Mouse (Mus musculus): Measurements from ENCODE around the gene Tfip11. TPM values are rescaled to one million over a fixed set of nuclear protein-coding genes. Genes with fewer than 3 reads are reported as not detected.

Tfip11 gene
- polyA plus RNA-seq, 2 experiments = 23.1 to 33.4 TPM

DNA sequence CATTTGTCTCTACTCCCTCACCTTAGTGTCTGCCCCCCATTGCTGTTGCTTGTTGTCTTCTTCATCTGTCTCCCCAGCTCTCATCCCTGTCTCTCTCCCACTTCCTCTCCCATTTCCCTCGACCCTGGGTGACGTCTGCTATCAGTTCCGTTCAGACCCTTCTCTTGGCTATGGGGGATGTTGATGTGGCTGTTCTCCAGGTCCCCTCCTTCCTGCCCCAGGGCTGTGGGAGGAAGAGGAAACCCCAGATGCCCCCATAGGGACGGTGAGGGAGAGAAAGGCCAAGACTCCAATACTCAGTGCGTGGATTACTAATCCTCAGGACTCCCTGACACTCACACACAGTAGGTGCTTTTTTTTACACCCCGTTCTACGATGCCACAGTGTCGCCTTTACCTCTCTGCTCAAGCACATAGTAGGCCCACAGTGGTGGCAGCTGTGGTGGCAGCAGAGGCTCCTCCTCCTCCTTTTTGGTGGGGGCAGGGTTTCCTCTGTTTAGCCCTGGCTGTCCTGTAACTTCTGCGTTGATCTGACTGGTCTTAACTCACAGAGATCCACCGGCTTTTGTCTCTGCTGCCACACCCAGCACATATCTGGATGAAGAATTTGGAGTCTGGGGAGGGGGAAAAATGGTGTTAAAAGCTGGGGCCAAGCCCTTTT is 42.5 kb upstream of the Tfip11 start:
- 69% methylated on average over 10 of the region's 10 CpGs for WGBS
- H3K9ac ChIP-seq (ENCODE audit: low read depth, low read length, severe bottlenecking) = no peak overlapping the region
- H3K4me2 ChIP-seq (replicated peaks; ENCODE audit: low read depth, low read length, severe bottlenecking) = no peak overlapping the region
- no peak overlapping the region for H3K4me3 ChIP-seq (replicated peaks; ENCODE audit: low read length)
- DNase-seq (ENCODE audit: low spot score) (no peak), ATAC-seq (ENCODE audit: low FRiP score, low read depth) (no peak)
- H3K27me3 ChIP-seq (ENCODE audit: control insufficient read depth, insufficient read depth, low read length) = no peaks in the 10 kb centered on the region
- H3K9me3 ChIP-seq (ENCODE audit: control insufficient read depth, low read length) = no peaks in the 10 kb centered on the region
- no peak for TF ChIP-seq POLR2A (IDR thresholded peaks at IDR 0.05; ENCODE audit: borderline replicate concordance, extremely low read depth, insufficient read depth, insufficient read length)
- H3K27ac ChIP-seq (replicated peaks; ENCODE audit: low read depth, low read length) = no peak overlapping the region
- no peaks in the 10 kb centered on the region; the same call in 1 of the 2 replicates for H3K4me1 ChIP-seq (ENCODE audit: control insufficient read depth, insufficient read depth, low read length)
- no peaks in the 10 kb centered on the region; the same call in 1 of the 2 replicates for H3K36me3 ChIP-seq (ENCODE audit: control insufficient read depth, insufficient read depth, low read length)

DNA sequence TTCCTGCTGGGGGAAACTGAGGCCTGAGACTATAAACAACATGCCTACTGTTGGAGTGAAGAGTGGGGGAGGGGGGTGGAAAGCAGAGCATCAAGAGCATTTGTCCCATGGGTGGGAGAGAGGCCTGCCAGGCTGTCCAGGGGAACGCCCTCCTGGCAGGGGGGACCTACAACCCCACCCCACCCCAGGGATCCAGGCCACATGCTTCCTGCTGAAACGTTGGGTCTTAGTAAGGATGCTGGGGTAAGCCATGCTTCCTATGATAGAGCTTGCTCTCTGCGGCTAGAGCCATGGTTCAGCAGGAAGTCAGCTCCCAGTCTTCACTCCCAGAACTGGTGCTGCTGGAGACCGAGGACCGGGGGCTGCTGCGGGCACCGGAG is 42.0 kb upstream of the Tfip11 start:
- Histone ChIP-seq H3K9ac (ENCODE audit: low read depth, low read length, severe bottlenecking) (no peak overlapping the region), H3K4me1 (ENCODE audit: control insufficient read depth, insufficient read depth, low read length) (no peaks in the 10 kb centered on the region; the same call in 1 of the 2 replicates), H3K36me3 (ENCODE audit: control insufficient read depth, insufficient read depth, low read length) (no peaks in the 10 kb centered on the region; the same call in 1 of the 2 replicates), H3K4me3 (replicated peaks; ENCODE audit: low read length) (no peak overlapping the region), H3K4me2 (replicated peaks; ENCODE audit: low read depth, low read length, severe bottlenecking) (no peak overlapping the region), H3K27me3 (ENCODE audit: control insufficient read depth, insufficient read depth, low read length) (no peaks in the 10 kb centered on the region), H3K9me3 (ENCODE audit: control insufficient read depth, low read length) (no peaks in the 10 kb centered on the region), H3K27ac (replicated peaks; ENCODE audit: low read depth, low read length) (no peak overlapping the region)
- no peak for DNase-seq (ENCODE audit: low spot score)
- no peak for TF ChIP-seq POLR2A (IDR thresholded peaks at IDR 0.05; ENCODE audit: borderline replicate concordance, extremely low read depth, insufficient read depth, insufficient read length)
- WGBS = 76% methylated on average over 7 of the region's 7 CpGs
- ATAC-seq (ENCODE audit: low FRiP score, low read depth) = no peak

GRCm38 (mm10) chr5:112285548-112286085 is 40.5 kb upstream of the Tfip11 start:
- no peak for TF ChIP-seq POLR2A (IDR thresholded peaks at IDR 0.05; ENCODE audit: borderline replicate concordance, extremely low read depth, insufficient read depth, insufficient read length)
- H3K4me2 ChIP-seq (replicated peaks; ENCODE audit: low read depth, low read length, severe bottlenecking) = no peak overlapping the region
- no peak for DNase-seq (ENCODE audit: low spot score)
- H3K4me3 ChIP-seq (replicated peaks; ENCODE audit: low read length) = no peak overlapping the region
- no peaks in the 10 kb centered on the region for H3K27me3 ChIP-seq (ENCODE audit: control insufficient read depth, insufficient read depth, low read length)
- H3K36me3 ChIP-seq (ENCODE audit: control insufficient read depth, insufficient read depth, low read length) = no peaks in the 10 kb centered on the region
- H3K9ac ChIP-seq (ENCODE audit: low read depth, low read length, severe bottlenecking) = no peak overlapping the region
- no peak for ATAC-seq (ENCODE audit: low FRiP score, low read depth)
- no peaks in the 10 kb centered on the region for H3K9me3 ChIP-seq (ENCODE audit: control insufficient read depth, low read length)
- peaks cover 5% of the 10 kb centered on the region; the same call in 1 of the 2 replicates for H3K4me1 ChIP-seq (ENCODE audit: control insufficient read depth, insufficient read depth, low read length)
- H3K27ac ChIP-seq (replicated peaks; ENCODE audit: low read depth, low read length) = no peak overlapping the region
- 91% methylated on average over 7 of the region's 7 CpGs for WGBS

- no peak overlapping the region for H3K4me2 ChIP-seq (replicated peaks; ENCODE audit: low read depth, low read length, severe bottlenecking)
- H3K36me3 ChIP-seq (ENCODE audit: control insufficient read depth, insufficient read depth, low read length) = no peaks in the 10 kb centered on the region
- H3K9me3 ChIP-seq (ENCODE audit: control insufficient read depth, low read length) = no peaks in the 10 kb centered on the region
- H3K4me3 ChIP-seq (replicated peaks; ENCODE audit: low read length) = no peak overlapping the region
- peaks cover 5% of the 10 kb centered on the region; the same call in 1 of the 2 replicates for H3K4me1 ChIP-seq (ENCODE audit: control insufficient read depth, insufficient read depth, low read length)
- WGBS = 84% methylated on average over 2 of the region's 2 CpGs
- DNase-seq (ENCODE audit: low spot score) = no peak
- no peak for ATAC-seq (ENCODE audit: low FRiP score, low read depth)
- no peak overlapping the region for H3K9ac ChIP-seq (ENCODE audit: low read depth, low read length, severe bottlenecking)
- H3K27me3 ChIP-seq (ENCODE audit: control insufficient read depth, insufficient read depth, low read length) = no peaks in the 10 kb centered on the region
- H3K27ac ChIP-seq (replicated peaks; ENCODE audit: low read depth, low read length) = no peak overlapping the region
- no peak for TF ChIP-seq POLR2A (IDR thresholded peaks at IDR 0.05; ENCODE audit: borderline replicate concordance, extremely low read depth, insufficient read depth, insufficient read length)
Observed at GRCm38 (mm10) chr5:112286608-112286983, 39.6 kb upstream of the Tfip11 start.

DNA sequence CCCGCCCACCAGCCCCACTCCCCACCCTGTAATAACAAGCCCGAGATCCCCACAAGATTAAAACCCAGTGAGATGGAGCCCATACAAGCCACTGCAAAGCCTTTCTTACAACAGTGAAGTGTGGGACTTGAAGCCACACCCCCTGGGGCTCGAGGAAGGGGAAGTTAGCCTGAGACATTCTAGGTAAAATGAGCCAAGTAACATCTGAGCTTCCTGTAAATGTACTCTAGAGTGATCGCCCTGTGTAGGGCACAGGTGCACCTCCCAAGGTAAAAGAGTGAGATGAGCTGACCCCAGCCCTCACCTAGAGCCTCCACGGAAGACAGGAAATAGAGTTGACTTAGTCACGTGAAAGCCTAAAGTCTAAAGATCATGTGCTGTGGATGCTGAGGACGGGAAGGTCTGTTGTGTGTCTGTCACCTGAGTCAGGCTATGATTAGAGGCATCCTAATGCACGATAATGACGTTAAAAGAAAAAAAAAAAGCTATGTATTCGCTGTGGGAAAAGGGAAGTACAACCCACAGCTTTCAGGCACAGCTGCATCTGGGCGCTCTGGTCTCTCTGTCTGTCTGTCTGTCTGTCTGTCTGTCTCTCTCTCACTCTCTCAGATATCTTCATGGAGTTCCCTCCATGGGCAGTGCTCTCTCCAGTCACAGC is 39.0 kb upstream of the Tfip11 start:
- H3K4me1 ChIP-seq (ENCODE audit: control insufficient read depth, insufficient read depth, low read length) = peaks cover 5% of the 10 kb centered on the region; the same call in 1 of the 2 replicates
- no peak for TF ChIP-seq POLR2A (IDR thresholded peaks at IDR 0.05; ENCODE audit: borderline replicate concordance, extremely low read depth, insufficient read depth, insufficient read length)
- 75% methylated on average over 11 of the region's 11 CpGs for WGBS

More for the DNA sequence above, 39.0 kb upstream of the Tfip11 start:
- ATAC-seq (ENCODE audit: low FRiP score, low read depth) = no peak
- no peak overlapping the region for H3K4me3 ChIP-seq (replicated peaks; ENCODE audit: low read length)
- no peak for DNase-seq (ENCODE audit: low spot score)
- H3K27me3 ChIP-seq (ENCODE audit: control insufficient read depth, insufficient read depth, low read length) = no peaks in the 10 kb centered on the region
- no peaks in the 10 kb centered on the region for H3K36me3 ChIP-seq (ENCODE audit: control insufficient read depth, insufficient read depth, low read length)
- H3K9me3 ChIP-seq (ENCODE audit: control insufficient read depth, low read length) = no peaks in the 10 kb centered on the region
- H3K4me2 ChIP-seq (replicated peaks; ENCODE audit: low read depth, low read length, severe bottlenecking) = no peak overlapping the region
- no peak overlapping the region for H3K27ac ChIP-seq (replicated peaks; ENCODE audit: low read depth, low read length)
- no peak overlapping the region for H3K9ac ChIP-seq (ENCODE audit: low read depth, low read length, severe bottlenecking)
